Mouse (Mus musculus) ES-Bruce4 (cell line): ENCODE results near the gene Prickle1.

Source experiments
- CTCF ChIP-seq: IDR thresholded peaks from one replicate; pipeline ENCODE4 v1.8.1; 2011; ENCODE audit warnings: low read depth, low read length
- EP300 ChIP-seq: IDR thresholded peaks from 2 replicates; pipeline ENCODE4 v1.6.1; 2011; ENCODE audit warnings: low read depth, low read length; ENCODE audit not compliant: insufficient read depth
- POLR2A ChIP-seq: IDR thresholded peaks from one replicate; pipeline ENCODE4 v1.8.1; 2011; ENCODE audit warnings: low read length; ENCODE audit not compliant: insufficient read depth

- TF ChIP-seq EP300, result no peak
- TF ChIP-seq CTCF, result no peak
- TF ChIP-seq POLR2A, result no peak
Observed at GRCm38 (mm10) chr15:93581736-93582135, 14.0 kb downstream of the Prickle1 start.
